Mouse (Mus musculus): ENCODE results near the gene Lamtor3. TPM values are rescaled to one million over a fixed set of nuclear protein-coding genes. Genes with fewer than 3 reads are reported as not detected.
"Not testable (repeated sequence)": the region's sequence is repeated elsewhere in the genome, so short reads cannot be mapped to it uniquely, and the experiment has no call there.

Lamtor3 gene
- polyA plus RNA-seq, 1 experiment from 2014 or later = 120 TPM

DNA sequence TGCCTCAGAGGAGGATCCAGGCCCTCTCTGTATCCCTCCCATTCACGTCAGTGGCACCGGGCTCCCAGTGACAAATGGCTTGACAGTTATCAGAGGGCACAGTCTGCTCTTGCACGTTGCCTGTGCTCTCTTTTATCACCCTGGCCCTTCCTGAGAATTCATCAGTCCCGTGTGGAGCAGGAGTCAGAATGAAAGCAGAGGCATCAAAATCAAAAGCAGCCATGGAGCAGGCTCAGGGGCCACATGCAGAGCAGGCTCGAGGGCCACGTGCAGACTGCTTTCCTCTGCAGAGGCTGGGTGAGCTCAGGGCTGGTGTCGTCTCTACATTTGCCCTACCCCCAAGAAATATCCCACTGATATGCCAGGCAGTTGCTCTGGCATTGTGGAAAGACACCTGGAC lies 33.5 kb downstream of the Lamtor3 start:
- Histone ChIP-seq H3K9me3 (no peaks in the 10 kb centered on the region), H3K27me3 (no peaks in the 10 kb centered on the region), H3K4me2 (no peak overlapping the region), H3K9ac (no peak overlapping the region), H3K4me1 (peaks cover 33% of the 10 kb centered on the region), H3K27ac (no peak overlapping the region), H3K36me3 (no peaks in the 10 kb centered on the region), H3K4me3 (no peak overlapping the region)
- WGBS = 47% methylated on average over 7 of the region's 7 CpGs
- ATAC-seq (ENCODE audit: insufficient number of reproducible peaks, insufficient read depth, low FRiP score, low TSS enrichment, low read depth) = no peak

DNA sequence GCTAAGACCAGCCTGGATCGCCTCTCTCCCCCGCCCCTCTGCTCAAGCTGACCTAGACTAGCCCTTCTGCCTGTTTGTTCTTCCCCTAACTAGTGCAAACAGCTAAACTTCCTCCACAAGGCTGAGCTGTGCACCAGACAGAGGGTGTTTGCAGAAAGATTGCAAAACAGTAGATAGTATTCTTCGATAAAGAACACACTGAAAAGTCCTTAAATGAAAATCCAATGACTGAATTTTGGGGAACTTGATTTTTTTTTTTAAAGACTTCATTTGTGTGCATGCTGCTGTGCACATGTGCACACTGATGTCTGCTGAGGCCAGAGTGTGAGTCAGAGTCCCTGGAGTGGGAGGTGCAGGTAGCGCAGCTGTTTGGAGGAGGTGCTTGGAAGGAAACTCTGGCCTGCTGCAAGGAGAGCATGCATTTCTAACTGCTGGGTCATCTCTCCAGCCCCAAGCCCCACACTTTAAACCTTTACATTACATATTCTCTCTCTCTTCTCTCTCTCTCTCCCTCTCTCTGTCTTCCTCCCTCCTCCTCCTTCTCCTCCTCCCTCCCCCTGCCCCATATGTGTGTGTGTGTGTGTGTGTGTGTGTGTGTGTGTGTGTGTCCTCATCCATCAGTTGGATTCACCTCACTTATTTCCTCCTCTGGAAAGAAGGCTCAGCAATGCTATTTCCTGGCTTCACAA lies 34.1 kb downstream of the Lamtor3 start:
- peak overlapping the region; percentile 11; the same call in 1 of the 2 replicates for H3K27ac ChIP-seq
- H3K9ac ChIP-seq = no peak overlapping the region
- no peaks in the 10 kb centered on the region for H3K36me3 ChIP-seq
- no peaks in the 10 kb centered on the region for H3K9me3 ChIP-seq
- no peak overlapping the region for H3K4me3 ChIP-seq
- ATAC-seq (ENCODE audit: insufficient number of reproducible peaks, insufficient read depth, low FRiP score, low TSS enrichment, low read depth) = no peak
- no peak overlapping the region for H3K4me2 ChIP-seq
- H3K27me3 ChIP-seq = no peaks in the 10 kb centered on the region
- H3K4me1 ChIP-seq = peaks cover 33% of the 10 kb centered on the region
- WGBS = 67% methylated on average over 4 of the region's 4 CpGs

GRCm38 (mm10) chr3:137952914-137953880 lies 34.9 kb downstream of the Lamtor3 start:
- no peaks in the 10 kb centered on the region for H3K9me3 ChIP-seq
- H3K27ac ChIP-seq = no peak overlapping the region
- no peak overlapping the region for H3K4me3 ChIP-seq
- WGBS = 74% methylated on average over 14 of the region's 14 CpGs
- no peak for ATAC-seq (ENCODE audit: insufficient number of reproducible peaks, insufficient read depth, low FRiP score, low TSS enrichment, low read depth)
- no peaks in the 10 kb centered on the region for H3K27me3 ChIP-seq
- no peak overlapping the region for H3K9ac ChIP-seq
- no peaks in the 10 kb centered on the region for H3K36me3 ChIP-seq
- H3K4me2 ChIP-seq = no peak overlapping the region
- H3K4me1 ChIP-seq = peaks cover 33% of the 10 kb centered on the region

- Histone ChIP-seq H3K27me3 (no peaks in the 10 kb centered on the region), H3K4me1 (peaks cover 32% of the 10 kb centered on the region), H3K36me3 (no peaks in the 10 kb centered on the region), H3K27ac (peak overlapping the region; percentile 18; the same call in 1 of the 2 replicates), H3K4me3 (no peak overlapping the region), H3K9me3 (no peaks in the 10 kb centered on the region), H3K4me2 (0 out of 2 replicates have a peak overlapping the region, but pooled peaks have one; percentile 18), H3K9ac (no peak overlapping the region)
- 50% methylated on average over 23 of the region's 23 CpGs for WGBS
- ATAC-seq (ENCODE audit: insufficient number of reproducible peaks, insufficient read depth, low FRiP score, low TSS enrichment, low read depth) = no peak
Measured at GRCm38 (mm10) chr3:137954256-137954916, 36.1 kb downstream of the Lamtor3 start.

DNA sequence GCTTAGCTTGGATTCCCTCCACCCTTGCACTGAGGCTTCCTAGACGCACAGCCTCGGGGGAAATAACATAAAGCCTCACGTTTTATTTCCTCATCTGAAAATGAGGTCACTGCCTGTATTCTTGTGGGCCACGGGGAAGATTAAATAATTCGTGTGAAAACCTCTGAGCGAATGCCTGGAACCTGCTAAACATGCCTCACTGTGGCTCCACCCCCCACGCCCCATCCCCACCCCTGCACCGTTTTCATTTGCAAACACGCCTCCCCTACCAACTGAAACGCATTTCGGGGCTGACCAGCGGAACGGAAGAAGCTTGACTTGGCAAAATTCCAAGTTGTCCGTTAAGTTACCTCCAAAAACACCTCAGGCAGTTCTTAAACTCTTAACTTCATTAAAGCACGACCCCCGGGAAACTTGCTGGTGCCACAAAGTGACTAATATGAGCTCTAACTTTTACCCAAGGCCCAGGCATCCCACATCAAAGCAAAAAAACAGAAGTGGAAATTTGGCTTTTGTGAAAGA lies 37.3 kb downstream of the Lamtor3 start:
- Histone ChIP-seq H3K27me3 (no peaks in the 10 kb centered on the region), H3K36me3 (no peaks in the 10 kb centered on the region), H3K4me2 (peak overlapping the region; percentile 53), H3K4me3 (0 out of 2 replicates have a peak overlapping the region, but pooled peaks have one; percentile 16), H3K27ac (no peak overlapping the region), H3K4me1 (peaks cover 29% of the 10 kb centered on the region), H3K9me3 (no peaks in the 10 kb centered on the region), H3K9ac (no peak overlapping the region)
- 13% methylated on average over 16 of the region's 16 CpGs for WGBS
- no peak for ATAC-seq (ENCODE audit: insufficient number of reproducible peaks, insufficient read depth, low FRiP score, low TSS enrichment, low read depth)

- no peak overlapping the region for H3K27ac ChIP-seq
- H3K4me2 ChIP-seq = no peak overlapping the region
- H3K4me1 ChIP-seq = peaks cover 26% of the 10 kb centered on the region
- no peaks in the 10 kb centered on the region for H3K36me3 ChIP-seq
- no peak overlapping the region for H3K9ac ChIP-seq
- H3K9me3 ChIP-seq = no peaks in the 10 kb centered on the region
- WGBS = 89% methylated on average over 9 of the region's 9 CpGs
- ATAC-seq (ENCODE audit: insufficient number of reproducible peaks, insufficient read depth, low FRiP score, low TSS enrichment, low read depth) = no peak
- H3K4me3 ChIP-seq = no peak overlapping the region
- no peaks in the 10 kb centered on the region for H3K27me3 ChIP-seq
Measured at GRCm38 (mm10) chr3:137957864-137958263, 39.6 kb downstream of the Lamtor3 start.

- Histone ChIP-seq H3K4me1 (peaks cover 23% of the 10 kb centered on the region), H3K9me3 (no peaks in the 10 kb centered on the region), H3K27me3 (no peaks in the 10 kb centered on the region), H3K9ac (no peak overlapping the region), H3K36me3 (no peaks in the 10 kb centered on the region), H3K27ac (no peak overlapping the region), H3K4me3 (no peak overlapping the region), H3K4me2 (no peak overlapping the region)
- no peak for ATAC-seq (ENCODE audit: insufficient number of reproducible peaks, insufficient read depth, low FRiP score, low TSS enrichment, low read depth)
- 93% methylated on average over 4 of the region's 4 CpGs for WGBS
Measured at GRCm38 (mm10) chr3:137958352-137958751, 40.0 kb downstream of the Lamtor3 start.

- Histone ChIP-seq H3K27me3 (no peaks in the 10 kb centered on the region), H3K4me3 (no peak overlapping the region), H3K9me3 (no peaks in the 10 kb centered on the region), H3K4me1 (peaks cover 14% of the 10 kb centered on the region), H3K27ac (no peak overlapping the region), H3K9ac (no peak overlapping the region), H3K36me3 (no peaks in the 10 kb centered on the region), H3K4me2 (no peak overlapping the region)
- WGBS = 70% methylated on average over 4 of the region's 4 CpGs
- ATAC-seq (ENCODE audit: insufficient number of reproducible peaks, insufficient read depth, low FRiP score, low TSS enrichment, low read depth) = no peak
Measured at GRCm38 (mm10) chr3:137959456-137959855, 41.1 kb downstream of the Lamtor3 start.

DNA sequence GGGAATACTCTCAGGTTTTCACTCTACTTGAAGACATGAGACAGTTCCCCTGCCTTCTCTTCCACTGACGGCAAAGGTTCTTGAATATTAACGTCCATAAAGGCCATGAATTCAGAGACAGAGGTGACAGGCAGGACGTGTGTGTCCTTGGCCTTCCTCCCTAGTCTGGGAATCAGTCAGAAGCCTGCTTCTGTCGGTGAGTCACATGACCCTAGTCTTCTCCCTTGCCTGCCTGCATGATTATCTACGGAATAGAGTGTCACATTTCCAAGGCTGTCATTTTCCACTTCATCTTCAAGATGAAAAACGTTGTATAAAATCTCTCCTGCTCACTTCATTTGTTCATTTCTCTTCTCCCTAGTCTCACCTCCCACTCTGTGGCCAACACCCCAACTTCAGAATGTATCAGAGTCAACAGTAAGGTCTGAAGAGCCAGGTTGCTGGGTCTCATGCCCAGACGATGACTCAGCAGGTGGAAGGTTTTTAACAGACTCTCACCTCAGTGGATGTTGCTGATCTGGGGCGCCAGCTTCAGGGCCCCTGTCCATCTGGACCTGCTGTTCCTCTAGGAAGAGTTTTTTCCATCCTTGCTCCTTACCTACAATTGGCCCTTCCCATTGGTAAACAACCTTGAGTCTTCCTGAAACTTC lies 43.6 kb downstream of the Lamtor3 start:
- no peaks in the 10 kb centered on the region for H3K27me3 ChIP-seq
- no peaks in the 10 kb centered on the region for H3K36me3 ChIP-seq
- no peaks in the 10 kb centered on the region for H3K9me3 ChIP-seq
- no peak overlapping the region for H3K27ac ChIP-seq
- H3K4me1 ChIP-seq = no peaks in the 10 kb centered on the region
- ATAC-seq (ENCODE audit: insufficient number of reproducible peaks, insufficient read depth, low FRiP score, low TSS enrichment, low read depth) = no peak
- WGBS = 62% methylated on average over 8 of the region's 8 CpGs
- no peak overlapping the region for H3K4me3 ChIP-seq
- no peak overlapping the region for H3K4me2 ChIP-seq
- no peak overlapping the region for H3K9ac ChIP-seq

DNA sequence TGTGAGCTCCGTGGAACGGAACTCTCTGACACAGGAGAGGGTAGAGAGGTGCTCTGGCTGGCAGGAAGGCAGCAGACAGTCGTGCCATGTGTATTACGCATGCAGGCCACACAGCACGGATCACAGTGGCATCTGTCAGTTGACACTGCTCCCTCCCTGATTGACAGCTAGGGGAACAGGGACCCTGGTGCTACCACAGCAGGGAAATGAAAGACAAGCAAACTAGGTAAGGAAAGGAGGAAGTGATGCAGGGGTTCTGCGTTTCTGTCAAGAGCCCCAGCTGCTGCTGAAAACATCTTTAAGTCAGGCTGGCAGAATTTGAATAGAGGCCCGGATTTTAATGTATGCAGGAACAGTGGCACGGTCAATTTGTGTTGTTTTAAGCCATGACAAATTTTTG lies 45.2 kb downstream of the Lamtor3 start:
- H3K4me1 ChIP-seq = no peaks in the 10 kb centered on the region
- no peaks in the 10 kb centered on the region for H3K9me3 ChIP-seq
- ATAC-seq (ENCODE audit: insufficient number of reproducible peaks, insufficient read depth, low FRiP score, low TSS enrichment, low read depth) = no peak
- no peak overlapping the region for H3K4me3 ChIP-seq
- no peak overlapping the region for H3K27ac ChIP-seq
- no peaks in the 10 kb centered on the region for H3K36me3 ChIP-seq
- H3K27me3 ChIP-seq = no peaks in the 10 kb centered on the region
- 68% methylated on average over 8 of the region's 8 CpGs for WGBS
- no peak overlapping the region for H3K4me2 ChIP-seq
- H3K9ac ChIP-seq = no peak overlapping the region

DNA sequence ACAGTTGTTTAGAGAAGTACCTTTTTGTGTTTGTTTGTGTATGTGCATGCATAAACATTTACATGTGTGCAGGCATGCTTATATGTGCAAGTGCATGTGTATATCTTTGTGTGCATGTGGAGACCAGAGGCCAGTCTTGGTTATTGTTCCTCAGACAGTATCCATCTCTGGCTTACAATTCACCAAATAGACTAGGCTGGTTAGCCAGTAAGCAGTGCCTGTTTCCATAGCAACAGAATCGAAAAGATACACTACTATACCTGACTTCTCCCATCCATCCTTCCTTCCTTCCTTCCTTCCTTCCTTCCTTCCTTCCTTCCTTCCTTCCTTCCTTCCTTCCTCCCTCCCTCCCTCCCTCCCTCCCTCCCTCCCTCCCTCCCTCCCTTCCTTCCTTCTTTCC lies 45.7 kb downstream of the Lamtor3 start:
- not testable (repeated sequence) for H3K27ac ChIP-seq; H3K9ac ChIP-seq; H3K9me3 ChIP-seq; H3K4me1 ChIP-seq; H3K4me2 ChIP-seq; H3K4me3 ChIP-seq; ATAC-seq (ENCODE audit: insufficient number of reproducible peaks, insufficient read depth, low FRiP score, low TSS enrichment, low read depth); H3K36me3 ChIP-seq; H3K27me3 ChIP-seq
- WGBS = 77% methylated on average over 1 of the region's 1 CpGs
